Mouse (Mus musculus): Measurements from ENCODE around the gene Kdf1. TPM values are rescaled to one million over a fixed set of nuclear protein-coding genes. Genes with fewer than 3 reads are reported as not detected.
A peak's percentile ranks its signal among the peaks of the same experiment; 100 is the strongest.

The Kdf1 gene
- polyA plus RNA-seq, 2 experiments: 0.18 to 0.53 TPM

GRCm38 (mm10) chr4:133479458-133480184 is 39.1 kb upstream of the Kdf1 start, which contains the start of gene Tent5b:
TSS of gene Tent5b (plus strand) at chr4:133480132.
- peak within 1 kb of the TSS; percentile 51 for H3K4me2 ChIP-seq (ENCODE audit: low read depth)
- H3K27me3 ChIP-seq (ENCODE audit: control insufficient read depth, insufficient read depth, low read length): peaks cover 50% of the 10 kb centered on the region
- H3K4me1 ChIP-seq (replicated peaks; ENCODE audit: control insufficient read depth in 2 of 2, insufficient read depth in 2 of 2, low read length in 1 of 2): peaks cover 0 to 2% of the 10 kb centered on the region in 2 experiments; a peak in 1 of 4 replicates
- WGBS (ENCODE audit: insufficient replicate concordance): 4% methylated on average over 29 of the region's 29 CpGs
- H3K27ac ChIP-seq: no peak within 1 kb of the TSS
- DNase-seq (ENCODE audit: low read depth in 3 of 3, low spot score in 3 of 3) (peak; percentile 89 to 92 (median 91)), ATAC-seq (ENCODE audit: insufficient read depth) (peak; percentile 98)
- peak within 1 kb of the TSS; percentile 31 to 40 for H3K4me3 ChIP-seq (ENCODE audit: insufficient read depth in 1 of 2, low read depth in 2 of 2, low read length in 2 of 2)
- TF ChIP-seq CTCF (IDR thresholded peaks at IDR 0.05; ENCODE audit: low read depth) (peak; percentile 91), EP300 (IDR thresholded peaks at IDR 0.05; ENCODE audit: low read depth) (no peak)
- no peak within 1 kb of the TSS for H3K9ac ChIP-seq (replicated peaks)
- H3K9me3 ChIP-seq (ENCODE audit: control insufficient read depth, low read length): no peaks in the 10 kb centered on the region
- H3K36me3 ChIP-seq (replicated peaks; ENCODE audit: control insufficient read depth, insufficient read depth, low read depth): no peaks in the 10 kb centered on the region

DNA sequence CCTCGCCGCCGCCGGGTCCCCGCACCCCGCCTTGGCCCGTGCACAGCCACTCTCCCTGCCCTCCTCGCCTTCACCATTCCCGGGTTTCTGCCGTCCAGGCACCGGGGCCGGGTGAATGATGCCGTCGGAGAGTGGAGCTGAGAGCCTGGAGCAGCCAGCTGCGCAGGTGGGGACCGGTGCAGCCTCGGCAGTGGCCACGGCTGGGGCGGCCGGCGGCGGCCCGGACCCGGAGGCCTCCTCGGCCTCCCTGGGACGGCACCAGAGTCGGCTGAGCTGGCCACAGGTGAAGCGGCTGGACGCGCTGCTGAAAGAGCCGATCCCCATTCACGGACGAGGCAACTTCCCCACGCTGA is 38.6 kb upstream of the Kdf1 start:
- Histone ChIP-seq H3K9me3 (ENCODE audit: control insufficient read depth, low read length) (no peaks in the 10 kb centered on the region), H3K9ac (replicated peaks) (no peak overlapping the region), H3K36me3 (replicated peaks; ENCODE audit: control insufficient read depth, insufficient read depth, low read depth) (no peaks in the 10 kb centered on the region), H3K27ac (no peak overlapping the region), H3K27me3 (ENCODE audit: control insufficient read depth, insufficient read depth, low read length) (peaks cover 50% of the 10 kb centered on the region), H3K4me3 (ENCODE audit: insufficient read depth in 1 of 2, low read depth in 2 of 2, low read length in 2 of 2) (peak overlapping the region; percentile 31 to 40), H3K4me2 (ENCODE audit: low read depth) (peak overlapping the region; percentile 51), H3K4me1 (replicated peaks; ENCODE audit: control insufficient read depth in 2 of 2, insufficient read depth in 2 of 2, low read length in 1 of 2) (peaks cover 0 to 2% of the 10 kb centered on the region in 2 experiments; a peak in 1 of 4 replicates)
- TF ChIP-seq CTCF (IDR thresholded peaks at IDR 0.05; ENCODE audit: low read depth) (no peak), EP300 (IDR thresholded peaks at IDR 0.05; ENCODE audit: low read depth) (no peak)
- 4% methylated on average over 34 of the region's 34 CpGs for WGBS (ENCODE audit: insufficient replicate concordance)
- no peak for ATAC-seq (ENCODE audit: insufficient read depth)
- DNase-seq (ENCODE audit: low read depth in 3 of 3, low spot score in 3 of 3): no peak

- Histone ChIP-seq H3K27me3 (ENCODE audit: control insufficient read depth, insufficient read depth, low read length) (peaks cover 50% of the 10 kb centered on the region), H3K36me3 (replicated peaks; ENCODE audit: control insufficient read depth, insufficient read depth, low read depth) (no peaks in the 10 kb centered on the region), H3K9ac (replicated peaks) (no peak overlapping the region), H3K27ac (no peak overlapping the region), H3K4me1 (replicated peaks; ENCODE audit: control insufficient read depth in 2 of 2, insufficient read depth in 2 of 2, low read length in 1 of 2) (peaks cover 0 to 2% of the 10 kb centered on the region in 2 experiments; a peak in 1 of 4 replicates), H3K4me2 (ENCODE audit: low read depth) (no peak overlapping the region), H3K4me3 (ENCODE audit: insufficient read depth in 1 of 2, low read depth in 2 of 2, low read length in 2 of 2) (no peak overlapping the region; a peak in 1 of 4 replicates), H3K9me3 (ENCODE audit: control insufficient read depth, low read length) (no peaks in the 10 kb centered on the region)
- ATAC-seq (ENCODE audit: insufficient read depth) (no peak), DNase-seq (ENCODE audit: low read depth in 3 of 3, low spot score in 3 of 3) (no peak)
- TF ChIP-seq CTCF (IDR thresholded peaks at IDR 0.05; ENCODE audit: low read depth) (no peak), EP300 (IDR thresholded peaks at IDR 0.05; ENCODE audit: low read depth) (no peak)
- 49% methylated on average over 6 of the region's 6 CpGs for WGBS (ENCODE audit: insufficient replicate concordance)
Observed at GRCm38 (mm10) chr4:133480754-133481153, 38.0 kb upstream of the Kdf1 start.

DNA sequence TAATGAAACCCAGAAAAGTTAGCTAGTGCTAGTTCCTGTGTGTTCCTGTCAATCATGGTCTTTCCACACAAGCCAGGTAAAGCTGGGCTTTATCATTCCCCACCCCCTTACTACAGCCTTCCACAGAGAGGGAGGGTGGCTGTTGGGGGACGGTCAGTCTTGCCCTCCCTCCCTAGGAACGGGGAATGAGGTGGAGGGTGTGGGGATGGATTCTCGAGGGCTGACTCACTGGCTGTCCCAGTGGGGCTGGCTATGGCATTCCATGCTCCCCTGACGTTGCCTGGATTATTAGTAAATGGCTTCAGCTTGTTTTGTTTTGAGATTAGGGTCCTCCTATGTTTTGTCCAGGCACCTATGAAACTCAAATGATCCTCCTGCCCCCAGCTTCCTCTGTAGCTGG is 37.3 kb upstream of the Kdf1 start:
- Histone ChIP-seq H3K27me3 (ENCODE audit: control insufficient read depth, insufficient read depth, low read length) (peaks cover 50% of the 10 kb centered on the region), H3K9me3 (ENCODE audit: control insufficient read depth, low read length) (no peaks in the 10 kb centered on the region), H3K4me2 (ENCODE audit: low read depth) (no peak overlapping the region), H3K4me3 (ENCODE audit: insufficient read depth in 1 of 2, low read depth in 2 of 2, low read length in 2 of 2) (no peak overlapping the region), H3K36me3 (replicated peaks; ENCODE audit: control insufficient read depth, insufficient read depth, low read depth) (no peaks in the 10 kb centered on the region), H3K9ac (replicated peaks) (no peak overlapping the region), H3K4me1 (replicated peaks; ENCODE audit: control insufficient read depth in 2 of 2, insufficient read depth in 2 of 2, low read length in 1 of 2) (peaks cover 0 to 2% of the 10 kb centered on the region in 2 experiments; a peak in 1 of 4 replicates), H3K27ac (no peak overlapping the region)
- WGBS (ENCODE audit: insufficient replicate concordance): 19% methylated on average over 4 of the region's 4 CpGs
- no peak for DNase-seq (ENCODE audit: low read depth in 3 of 3, low spot score in 3 of 3)
- no peak for ATAC-seq (ENCODE audit: insufficient read depth)
- TF ChIP-seq EP300 (IDR thresholded peaks at IDR 0.05; ENCODE audit: low read depth): no peak
- no peak for TF ChIP-seq CTCF (IDR thresholded peaks at IDR 0.05; ENCODE audit: low read depth)

DNA sequence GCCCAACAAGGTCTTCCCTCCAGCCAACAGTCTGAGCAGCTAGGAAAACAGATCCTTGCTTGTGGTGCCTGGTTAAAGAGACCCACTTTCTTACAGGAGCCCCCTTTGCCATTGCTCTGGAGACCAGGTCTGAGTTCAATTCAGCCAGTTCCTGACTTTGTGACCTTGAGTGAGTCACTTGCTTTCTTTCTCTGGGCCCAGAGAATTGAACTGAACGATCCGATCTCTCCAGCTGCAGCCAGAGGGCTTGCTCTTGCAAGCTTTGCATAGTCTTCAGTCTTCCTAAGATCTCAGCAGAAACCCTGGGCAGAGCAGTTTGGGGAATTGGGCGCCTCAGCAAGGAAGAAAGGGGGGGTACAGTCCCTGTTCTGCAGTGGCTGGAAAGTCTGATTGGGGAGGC is 36.3 kb upstream of the Kdf1 start:
- Histone ChIP-seq H3K27ac (no peak overlapping the region), H3K9ac (replicated peaks) (no peak overlapping the region), H3K27me3 (ENCODE audit: control insufficient read depth, insufficient read depth, low read length) (peaks cover 50% of the 10 kb centered on the region), H3K9me3 (ENCODE audit: control insufficient read depth, low read length) (no peaks in the 10 kb centered on the region), H3K36me3 (replicated peaks; ENCODE audit: control insufficient read depth, insufficient read depth, low read depth) (no peaks in the 10 kb centered on the region), H3K4me1 (replicated peaks; ENCODE audit: control insufficient read depth in 2 of 2, insufficient read depth in 2 of 2, low read length in 1 of 2) (peaks cover 0 to 2% of the 10 kb centered on the region in 2 experiments; a peak in 1 of 4 replicates), H3K4me2 (ENCODE audit: low read depth) (no peak overlapping the region), H3K4me3 (ENCODE audit: insufficient read depth in 1 of 2, low read depth in 2 of 2, low read length in 2 of 2) (no peak overlapping the region)
- DNase-seq (ENCODE audit: low read depth in 3 of 3, low spot score in 3 of 3) (no peak), ATAC-seq (ENCODE audit: insufficient read depth) (no peak)
- 70% methylated on average over 3 of the region's 3 CpGs for WGBS (ENCODE audit: insufficient replicate concordance)
- TF ChIP-seq EP300 (IDR thresholded peaks at IDR 0.05; ENCODE audit: low read depth) (no peak), CTCF (IDR thresholded peaks at IDR 0.05; ENCODE audit: low read depth) (no peak)

Data from liver, embryonic 14.5 days (tissue).